Mouse (Mus musculus) embryonic fibroblast, embryonic 13.5 days (primary cell): ENCODE data around the gene Ccdc162.

Experiments used
- CTCF ChIP-seq: IDR thresholded peaks from 2 replicates; pipeline ENCODE4 v1.5.1; 2011; ENCODE audit warnings: mild to moderate bottlenecking, control low read depth, low read length, moderate library complexity, borderline replicate concordance; ENCODE audit not compliant: insufficient read depth
- POLR2A ChIP-seq: IDR thresholded peaks from 2 replicates; pipeline ENCODE4 v1.6.1; 2011; ENCODE audit warnings: low read depth, mild to moderate bottlenecking, control low read depth, low read length, moderate library complexity

DNA sequence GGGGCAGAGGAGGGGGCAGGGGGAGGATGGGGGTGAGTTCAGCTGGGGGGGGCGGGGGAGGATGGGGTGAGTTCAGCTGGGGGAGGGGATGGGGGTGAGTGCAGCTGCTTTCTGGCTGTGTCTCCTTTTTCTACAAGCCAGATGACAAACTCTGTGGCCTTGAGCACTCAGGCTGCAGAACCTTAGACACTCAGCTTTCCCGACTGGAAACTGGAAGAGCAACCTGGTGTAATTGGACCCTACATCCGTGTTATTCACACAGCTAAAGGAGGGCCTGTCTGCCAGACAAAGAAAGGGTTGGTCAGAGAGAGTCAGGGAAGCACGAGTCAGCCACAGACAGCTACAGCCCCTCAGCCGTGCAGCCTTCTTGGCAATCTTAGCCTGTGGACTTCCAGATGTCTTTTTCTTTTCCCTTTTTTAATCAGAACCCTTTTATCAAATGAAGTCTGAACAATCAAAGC, 133.5 kb downstream of the Ccdc162 start:
- no peak for TF ChIP-seq POLR2A
- no peak for TF ChIP-seq CTCF
